8 mouse cellular contexts compared by ENCODE assay signal in the genomic region with DNA sequence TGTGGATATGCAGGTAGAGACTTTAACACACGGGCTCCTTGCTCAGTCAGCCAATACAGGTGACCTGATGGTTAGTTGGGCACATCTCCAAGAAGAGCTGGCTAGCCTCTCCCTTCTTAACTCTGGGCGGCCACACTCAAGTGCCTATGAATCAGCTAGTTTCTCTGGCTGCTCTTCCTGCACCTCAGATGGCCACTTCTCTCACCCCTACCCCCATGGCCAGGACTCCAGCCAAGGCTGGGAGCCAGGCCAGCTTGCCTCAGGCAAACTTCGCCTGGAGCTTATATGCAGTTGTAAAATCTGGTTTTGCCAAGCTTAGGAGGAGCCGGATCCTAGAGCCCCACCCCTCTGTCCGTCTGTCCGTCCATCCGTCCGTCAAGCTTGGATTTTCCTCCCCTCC. TPM values are rescaled to one million over a fixed set of nuclear protein-coding genes. Genes with fewer than 3 reads are reported as not detected.
DNase-seq lines count a peak whose midpoint lies in the region; ATAC-seq and TF ChIP-seq lines count a peak whose summit lies in the region.

No protein-coding gene starts in this region.

- ATAC-seq in midbrain, postnatal 0 days (ENCODE audit: low FRiP score), result no peak
- ATAC-seq in midbrain, embryonic 15.5 days (replicated peaks), result no peak
- no peak for ATAC-seq in kidney, embryonic 14.5 days (ENCODE audit: low FRiP score, low TSS enrichment)

- peaks cover 38% of the 10 kb centered on the region for H3K27me3 ChIP-seq in midbrain, postnatal 0 days (ENCODE audit: insufficient read depth, low read length)
- peaks cover 69% of the 10 kb centered on the region for H3K27me3 ChIP-seq in midbrain, embryonic 15.5 days (replicated peaks)
- peaks cover 37% of the 10 kb centered on the region for H3K27me3 ChIP-seq in heart, embryonic 10.5 days (ENCODE audit: insufficient read depth, poor library complexity, severe bottlenecking)
- H3K27me3 ChIP-seq in kidney, embryonic 14.5 days (ENCODE audit: control insufficient read depth, insufficient read depth, low read length), result peaks cover 33% of the 10 kb centered on the region

- peak; percentile 69 for DNase-seq in midbrain, postnatal 0 days (ENCODE audit: low spot score)
- DNase-seq in cerebellum, postnatal 14 days, result peak; percentile 75 to 89
- no peak for DNase-seq in heart, embryonic 10.5 days (ENCODE audit: low spot score)
- DNase-seq in lung, postnatal 14 days, result peak; percentile 83
- DNase-seq in urinary bladder, postnatal 14 days (ENCODE audit: low spot score), result peak; percentile 83
- DNase-seq in spleen, adult 12 weeks (ENCODE audit: low spot score), result no peak

- 48% methylated on average over 8 of the region's 8 CpGs for WGBS in midbrain, postnatal 0 days
- 54% methylated on average over 8 of the region's 8 CpGs for WGBS in midbrain, embryonic 15.5 days
- WGBS in heart, embryonic 10.5 days, result 44% methylated on average over 8 of the region's 8 CpGs
- 40% methylated on average over 8 of the region's 8 CpGs for WGBS in kidney, embryonic 14.5 days

- H3K4me1 ChIP-seq in midbrain, postnatal 0 days (ENCODE audit: insufficient read depth, low read length), result peaks cover 18% of the 10 kb centered on the region; the same call in 1 of the 2 replicates
- H3K4me1 ChIP-seq in midbrain, embryonic 15.5 days, result peaks cover 31% of the 10 kb centered on the region
- peaks cover 67% of the 10 kb centered on the region for H3K4me1 ChIP-seq in heart, embryonic 10.5 days
- peaks cover 30% of the 10 kb centered on the region for H3K4me1 ChIP-seq in kidney, embryonic 14.5 days (ENCODE audit: control insufficient read depth, insufficient read depth, low read length)

- no peak overlapping the region for H3K4me3 ChIP-seq in midbrain, postnatal 0 days (ENCODE audit: low read depth, low read length)
- no peak overlapping the region for H3K4me3 ChIP-seq in midbrain, embryonic 15.5 days
- H3K4me3 ChIP-seq in heart, embryonic 10.5 days, result peak overlapping the region; percentile 81
- peak overlapping the region; percentile 61 for H3K4me3 ChIP-seq in kidney, embryonic 14.5 days (ENCODE audit: low read length)

- no peak for TF ChIP-seq CTCF in midbrain, postnatal 0 days (IDR thresholded peaks at IDR 0.05)

- H3K9me3 ChIP-seq in midbrain, postnatal 0 days (ENCODE audit: low read length), result no peaks in the 10 kb centered on the region
- no peaks in the 10 kb centered on the region for H3K9me3 ChIP-seq in midbrain, embryonic 15.5 days
- no peaks in the 10 kb centered on the region for H3K9me3 ChIP-seq in heart, embryonic 10.5 days
- no peaks in the 10 kb centered on the region for H3K9me3 ChIP-seq in kidney, embryonic 14.5 days (ENCODE audit: control insufficient read depth, low read length)

- H3K9ac ChIP-seq in midbrain, postnatal 0 days (replicated peaks; ENCODE audit: low read length, poor library complexity, severe bottlenecking), result no peak overlapping the region
- H3K9ac ChIP-seq in midbrain, embryonic 15.5 days, result no peak overlapping the region
- H3K9ac ChIP-seq in kidney, embryonic 14.5 days (ENCODE audit: low read depth, low read length), result no peak overlapping the region

- H3K4me2 ChIP-seq in midbrain, postnatal 0 days (ENCODE audit: low read depth, low read length, poor library complexity, severe bottlenecking), result peak overlapping the region; percentile 98
- H3K4me2 ChIP-seq in midbrain, embryonic 15.5 days, result no peak overlapping the region
- H3K4me2 ChIP-seq in kidney, embryonic 14.5 days (replicated peaks; ENCODE audit: low read depth, low read length), result peak overlapping the region; percentile 91

- no peaks in the 10 kb centered on the region for H3K36me3 ChIP-seq in midbrain, postnatal 0 days (ENCODE audit: insufficient read depth, low read length)
- no peaks in the 10 kb centered on the region for H3K36me3 ChIP-seq in midbrain, embryonic 15.5 days (replicated peaks)
- H3K36me3 ChIP-seq in heart, embryonic 10.5 days, result peaks cover 12% of the 10 kb centered on the region; the same call in 1 of the 2 replicates
- 0 out of 2 replicates have a peak, but pooled peaks cover 3% of the 10 kb centered on the region for H3K36me3 ChIP-seq in kidney, embryonic 14.5 days (ENCODE audit: control insufficient read depth, insufficient read depth, low read length)

- H3K27ac ChIP-seq in midbrain, postnatal 0 days (ENCODE audit: low read depth, low read length), result no peak overlapping the region
- no peak overlapping the region for H3K27ac ChIP-seq in midbrain, embryonic 15.5 days
- H3K27ac ChIP-seq in heart, embryonic 10.5 days, result 0 out of 2 replicates have a peak overlapping the region, but pooled peaks have one; percentile 11
- no peak overlapping the region for H3K27ac ChIP-seq in kidney, embryonic 14.5 days (ENCODE audit: low read depth, low read length)

RNA-seq across cellular contexts. Expression of gene Pmp22, which starts 1.7 kb away (rescaled TPM):
- total RNA-seq in midbrain, postnatal 0 days (2014; rRNA removed), result 39.1 and 40.1 TPM in 2 replicates
- polyA plus RNA-seq in midbrain, postnatal 0 days (2015; fragmentation: Nextera tagmentation; extraction: Ambion mirVana), result 29.8 and 31.6 TPM in 2 replicates
- 24.3 and 33.7 TPM in 2 replicates for polyA plus RNA-seq in midbrain, embryonic 15.5 days (2015; fragmentation: Nextera tagmentation; extraction: Ambion mirVana)
- 98.2 and 147 TPM in 2 replicates for polyA plus RNA-seq in heart, embryonic 10.5 days (2016; fragmentation: Nextera tagmentation; extraction: Ambion mirVana)
- polyA plus RNA-seq in kidney, embryonic 14.5 days (2014; fragmentation: Nextera tagmentation; extraction: Ambion mirVana), result 59.6 and 68.1 TPM in 2 replicates

Comparison
In these comparisons a context has a peak if more than half of its experiments do, and no peak if none do; other contexts are left out.
1. DNase-seq: peak in midbrain, postnatal 0 days (single experiment), cerebellum, postnatal 14 days (2 of 2), lung, postnatal 14 days (single experiment) and urinary bladder, postnatal 14 days (single experiment); none in heart, embryonic 10.5 days (single experiment) and spleen, adult 12 weeks (single experiment).
2. H3K4me3 ChIP-seq: peak in heart, embryonic 10.5 days (single experiment) and kidney, embryonic 14.5 days (single experiment); none in midbrain, postnatal 0 days (single experiment) and midbrain, embryonic 15.5 days (single experiment).